Mouse (Mus musculus): ENCODE data around the gene Car15.

- TF ChIP-seq FLI1 (IDR thresholded peaks at IDR 0.05; ENCODE audit: low read length) (no peak), GATA1 (IDR thresholded peaks at IDR 0.05; ENCODE audit: borderline replicate concordance, low read length) (no peak)
Measured at GRCm38 (mm10) chr16:17806581-17807191, 31.5 kb downstream of the Car15 start.
